Mouse (Mus musculus) erythroid progenitor cell, adult 5-6 weeks (primary cell): ENCODE results near the gene Tnrc6b. TPM values are rescaled to one million over a fixed set of nuclear protein-coding genes. Genes with fewer than 3 reads are reported as not detected.

Experiments
- total RNA-seq, 2 experiments: library from RNA; stranded (forward) in 1 of 2; stranded (reverse) in 1 of 2; fragments of 150-400 nt in 1 of 2; fragments of 186-747, 209-891 nt in 1 of 2; gene quantifications; 2 replicates each; pipeline versions ENCODE4 v1.2.3 to v1.2.4; 2015 to 2017; ENCODE audit warnings: low replicate concordance in 2 of 2

The Tnrc6b gene
- total RNA-seq, 2 experiments from 2014 or later: 113 to 357 TPM

Other genes starting within 250 kb of the Tnrc6b start
- not detected in 2 replicates for gene Enthd1, start 146.2 kb upstream of the Tnrc6b start, total RNA-seq (2015; ENCODE audit: low replicate concordance)
- gene Enthd1, start 146.2 kb upstream of the Tnrc6b start, total RNA-seq (2017; ENCODE audit: low replicate concordance): not detected in 2 replicates
- 32.7 and 50.8 TPM in 2 replicates for gene Grap2, start 138.7 kb upstream of the Tnrc6b start, total RNA-seq (2015; ENCODE audit: low replicate concordance)
- gene Grap2, start 138.7 kb upstream of the Tnrc6b start, total RNA-seq (2017; ENCODE audit: low replicate concordance): 28.5 and 35.9 TPM in 2 replicates
- gene Fam83f, start 39.5 kb upstream of the Tnrc6b start, total RNA-seq (2015; ENCODE audit: low replicate concordance): 1.1 TPM in 1 of 2 replicates, not detected in the other
- not detected in 2 replicates for gene Fam83f, start 39.5 kb upstream of the Tnrc6b start, total RNA-seq (2017; ENCODE audit: low replicate concordance)
- gene Adsl, start 237.2 kb downstream of the Tnrc6b start, total RNA-seq (2015; ENCODE audit: low replicate concordance): 6.3 and 13.7 TPM in 2 replicates
- 21.4 and 26.6 TPM in 2 replicates for gene Adsl, start 237.2 kb downstream of the Tnrc6b start, total RNA-seq (2017; ENCODE audit: low replicate concordance)